Mouse (Mus musculus) kidney, postnatal 14 days (tissue): ENCODE measurements around the gene Doc2g.

ENCODE experiments used
- DNase-seq: peaks from one replicate; pipeline ENCODE4 v3.0.0; 2022; ENCODE audit warnings: mixed read lengths

Gene Doc2g

DNA sequence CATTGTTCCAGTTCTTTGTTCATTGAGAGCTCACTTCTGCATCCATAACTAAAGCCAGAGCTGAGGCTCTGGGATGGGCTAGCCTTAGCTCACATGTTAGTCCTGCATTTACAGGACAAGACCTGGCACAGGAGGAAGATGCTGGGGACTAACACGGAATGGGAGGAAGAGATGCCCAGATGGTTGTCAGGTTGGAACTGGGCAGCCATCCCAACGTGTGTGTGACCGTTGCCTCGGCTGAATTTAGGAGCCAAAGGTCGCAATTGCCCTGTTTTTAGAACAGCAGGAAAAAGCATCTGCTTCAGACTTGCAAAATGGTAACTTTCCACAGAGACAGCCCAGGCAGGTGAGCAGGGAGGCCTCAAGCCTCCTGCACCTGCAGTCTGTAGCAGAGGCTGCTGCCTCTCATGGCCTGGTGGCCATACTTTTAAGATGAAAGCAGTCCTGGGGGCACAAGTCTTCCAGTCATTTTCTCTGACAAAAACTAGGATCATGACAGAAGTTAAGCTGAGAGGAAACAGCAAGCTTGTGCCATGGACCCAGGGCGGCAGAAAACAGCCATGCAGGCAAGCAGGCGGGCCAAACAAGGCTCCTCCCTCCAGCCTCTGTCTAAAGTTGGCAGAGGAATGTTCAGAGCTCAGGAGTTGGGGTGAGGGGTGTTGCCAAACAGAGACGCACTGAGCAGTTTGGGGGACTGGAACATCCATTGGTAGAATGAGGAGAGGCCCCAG is 52.3 kb downstream of the Doc2g start:
- peak; percentile 67 for DNase-seq

- no peak for DNase-seq
These were observed 53.0 kb downstream of the Doc2g start for GRCm38 (mm10) chr19:4055947-4056693.
